23 mouse cellular contexts compared by ENCODE assay signal in the genomic region with DNA sequence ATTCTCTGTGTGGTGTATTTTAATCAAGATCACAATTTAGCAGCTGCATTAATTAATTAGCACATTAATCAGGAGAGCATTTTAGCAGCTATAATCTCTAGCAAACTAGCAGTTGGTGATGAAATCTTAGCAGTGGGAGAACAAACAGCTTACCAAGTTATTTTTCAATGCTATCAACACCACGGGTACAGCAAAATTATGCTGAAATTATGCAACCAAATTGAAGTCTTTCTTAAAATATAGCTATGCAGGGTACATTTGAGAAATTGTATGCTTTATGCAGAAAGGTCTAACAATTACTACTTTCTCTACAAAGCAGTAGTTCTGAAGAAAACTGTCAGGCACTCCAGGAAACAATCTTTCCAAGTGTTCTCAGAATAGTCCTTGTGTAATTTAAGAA.
DNase-seq lines count a peak whose midpoint lies in the region; ATAC-seq and TF ChIP-seq lines count a peak whose summit lies in the region.
"Had no signal": no experiment of that assay in that cellular context is flagged by ENCODE, and none has a peak within 500 bp of the region (broad histone marks: within the 10 kb centered on the region; RNA-seq: fewer than 3 reads in every experiment).

No protein-coding gene starts in this region.

- no peak overlapping the region for H3K27ac ChIP-seq in forebrain, embryonic 16.5 days (ENCODE audit: low read length)
- H3K27ac ChIP-seq in forebrain, embryonic 14.5 days (ENCODE audit: low read depth, low read length): no peak overlapping the region
- H3K27ac ChIP-seq in layer of hippocampus, adult 2 months: peak overlapping the region; percentile 64
- no peak overlapping the region for H3K27ac ChIP-seq in midbrain, postnatal 0 days (ENCODE audit: low read depth, low read length)
- H3K27ac ChIP-seq in midbrain, embryonic 11.5 days (ENCODE audit: low read depth, low read length): no peak overlapping the region
- H3K27ac ChIP-seq: embryonic facial prominence, embryonic 12.5 days; embryonic facial prominence, embryonic 15.5 days; forebrain, embryonic 12.5 days; gastrocnemius, adult 2 months; hindbrain, embryonic 12.5 days; hindbrain, embryonic 15.5 days had no signal

- no peaks in the 10 kb centered on the region for H3K27me3 ChIP-seq in forebrain, embryonic 16.5 days (replicated peaks; ENCODE audit: control insufficient read depth, insufficient read depth, low read length)
- no peaks in the 10 kb centered on the region for H3K27me3 ChIP-seq in forebrain, embryonic 14.5 days (replicated peaks; ENCODE audit: control insufficient read depth, insufficient read depth, low read length)
- no peaks in the 10 kb centered on the region for H3K27me3 ChIP-seq in midbrain, postnatal 0 days (ENCODE audit: insufficient read depth, low read length)
- H3K27me3 ChIP-seq in midbrain, embryonic 11.5 days (ENCODE audit: control insufficient read depth, insufficient read depth, low read length): no peaks in the 10 kb centered on the region
- H3K27me3 ChIP-seq: embryonic facial prominence, embryonic 12.5 days; embryonic facial prominence, embryonic 15.5 days; forebrain, embryonic 12.5 days; hindbrain, embryonic 12.5 days; hindbrain, embryonic 15.5 days had no signal

- H3K4me1 ChIP-seq in forebrain, embryonic 16.5 days (replicated peaks; ENCODE audit: control insufficient read depth, insufficient read depth, low read length): no peaks in the 10 kb centered on the region
- no peaks in the 10 kb centered on the region for H3K4me1 ChIP-seq in forebrain, embryonic 14.5 days (ENCODE audit: control insufficient read depth, insufficient read depth, low read length)
- H3K4me1 ChIP-seq in midbrain, postnatal 0 days (ENCODE audit: insufficient read depth, low read length): no peaks in the 10 kb centered on the region
- no peaks in the 10 kb centered on the region for H3K4me1 ChIP-seq in midbrain, embryonic 11.5 days (ENCODE audit: control insufficient read depth, insufficient read depth, low read length)
- H3K4me1 ChIP-seq: embryonic facial prominence, embryonic 15.5 days; forebrain, embryonic 12.5 days; hindbrain, embryonic 12.5 days; hindbrain, embryonic 15.5 days had no signal

- no peak for DNase-seq in forebrain, embryonic 14.5 days (ENCODE audit: low spot score)
- peak in 1 of 2 experiments; percentile 16 for DNase-seq in layer of hippocampus, adult 2 months (ENCODE audit: low spot score in 2 of 2)
- DNase-seq in layer of hippocampus, postnatal 14 days (ENCODE audit: low spot score in 2 of 2): no peak
- DNase-seq in midbrain, postnatal 0 days (ENCODE audit: low spot score): peak; percentile 3
- no peak for DNase-seq in midbrain, embryonic 11.5 days (ENCODE audit: low spot score, missing footprints)
- DNase-seq in natural killer cell, adult 2 months (ENCODE audit: low spot score in 2 of 2): no peak
- DNase-seq: adrenal gland, adult 8-10 months; adrenal gland, postnatal 25 days; cerebellum, adult 11 months; cerebellum, adult 2 months; cerebellum, adult 9-11 months; cerebellum, postnatal 25 days; gastrocnemius, adult 2 months; gastrocnemius, postnatal 14 days; heart, adult 11 months had no signal

- H3K4me2 ChIP-seq in forebrain, embryonic 16.5 days (ENCODE audit: low read length): no peak overlapping the region
- no peak overlapping the region for H3K4me2 ChIP-seq in forebrain, embryonic 14.5 days (ENCODE audit: low read length)
- no peak overlapping the region for H3K4me2 ChIP-seq in midbrain, postnatal 0 days (ENCODE audit: low read depth, low read length, poor library complexity, severe bottlenecking)
- H3K4me2 ChIP-seq in midbrain, embryonic 11.5 days: no peak overlapping the region
- H3K4me2 ChIP-seq: embryonic facial prominence, embryonic 12.5 days; embryonic facial prominence, embryonic 15.5 days; forebrain, embryonic 12.5 days; heart, embryonic 11.5 days; hindbrain, embryonic 12.5 days; hindbrain, embryonic 15.5 days had no signal

- no peak overlapping the region for H3K9ac ChIP-seq in forebrain, embryonic 16.5 days (replicated peaks; ENCODE audit: low read depth, low read length)
- H3K9ac ChIP-seq in forebrain, embryonic 14.5 days (ENCODE audit: low read length): no peak overlapping the region
- H3K9ac ChIP-seq in midbrain, postnatal 0 days (replicated peaks; ENCODE audit: low read length, poor library complexity, severe bottlenecking): no peak overlapping the region
- no peak overlapping the region for H3K9ac ChIP-seq in midbrain, embryonic 11.5 days (ENCODE audit: low read length)
- H3K9ac ChIP-seq: embryonic facial prominence, embryonic 12.5 days; embryonic facial prominence, embryonic 15.5 days; forebrain, embryonic 12.5 days; hindbrain, embryonic 12.5 days; hindbrain, embryonic 15.5 days had no signal

- no peak for TF ChIP-seq CTCF in layer of hippocampus, adult 2 months (conservative IDR thresholded peaks at IDR 0.05)
- TF ChIP-seq CTCF in midbrain, postnatal 0 days (IDR thresholded peaks at IDR 0.05): no peak

- H3K36me3 ChIP-seq in forebrain, embryonic 16.5 days (ENCODE audit: control insufficient read depth, insufficient read depth): no peaks in the 10 kb centered on the region
- H3K36me3 ChIP-seq in forebrain, embryonic 14.5 days (ENCODE audit: control insufficient read depth, insufficient read depth, low read length): no peaks in the 10 kb centered on the region
- no peaks in the 10 kb centered on the region for H3K36me3 ChIP-seq in midbrain, postnatal 0 days (ENCODE audit: insufficient read depth, low read length)
- H3K36me3 ChIP-seq in midbrain, embryonic 11.5 days (ENCODE audit: control insufficient read depth, insufficient read depth, low read length): no peaks in the 10 kb centered on the region
- H3K36me3 ChIP-seq: embryonic facial prominence, embryonic 12.5 days; embryonic facial prominence, embryonic 15.5 days; forebrain, embryonic 12.5 days; hindbrain, embryonic 12.5 days; hindbrain, embryonic 15.5 days had no signal

- 36% methylated on average over 1 of the region's 1 CpGs for WGBS in forebrain, embryonic 16.5 days
- 51% methylated on average over 1 of the region's 1 CpGs for WGBS in forebrain, embryonic 14.5 days
- 67% methylated on average over 1 of the region's 1 CpGs for WGBS in midbrain, postnatal 0 days
- 84% methylated on average over 1 of the region's 1 CpGs for WGBS in midbrain, embryonic 11.5 days

- H3K4me3 ChIP-seq in forebrain, embryonic 16.5 days (replicated peaks; ENCODE audit: low read length): no peak overlapping the region
- no peak overlapping the region for H3K4me3 ChIP-seq in forebrain, embryonic 14.5 days (ENCODE audit: low read depth, low read length)
- no peak overlapping the region for H3K4me3 ChIP-seq in layer of hippocampus, adult 2 months
- no peak overlapping the region for H3K4me3 ChIP-seq in midbrain, postnatal 0 days (ENCODE audit: low read depth, low read length)
- no peak overlapping the region for H3K4me3 ChIP-seq in midbrain, embryonic 11.5 days (ENCODE audit: low read depth, low read length)
- H3K4me3 ChIP-seq: embryonic facial prominence, embryonic 12.5 days; embryonic facial prominence, embryonic 15.5 days; forebrain, embryonic 12.5 days; gastrocnemius, adult 2 months; hindbrain, embryonic 12.5 days; hindbrain, embryonic 15.5 days had no signal

- H3K9me3 ChIP-seq in forebrain, embryonic 16.5 days (ENCODE audit: control insufficient read depth, low read length): no peaks in the 10 kb centered on the region
- H3K9me3 ChIP-seq in forebrain, embryonic 14.5 days (replicated peaks; ENCODE audit: control insufficient read depth, low read length): no peaks in the 10 kb centered on the region
- H3K9me3 ChIP-seq in midbrain, postnatal 0 days (ENCODE audit: low read length): no peaks in the 10 kb centered on the region
- H3K9me3 ChIP-seq in midbrain, embryonic 11.5 days (ENCODE audit: control insufficient read depth, low read length): no peaks in the 10 kb centered on the region
- H3K9me3 ChIP-seq: embryonic facial prominence, embryonic 12.5 days; embryonic facial prominence, embryonic 15.5 days; forebrain, embryonic 12.5 days; hindbrain, embryonic 12.5 days; hindbrain, embryonic 15.5 days had no signal

- peak; percentile 23; the same call in 1 of the 2 replicates for ATAC-seq in forebrain, embryonic 16.5 days
- no peak for ATAC-seq in forebrain, embryonic 14.5 days
- no peak for ATAC-seq in midbrain, postnatal 0 days (ENCODE audit: low FRiP score)
- no peak for ATAC-seq in midbrain, embryonic 11.5 days (ENCODE audit: low FRiP score)
- ATAC-seq: activated CD4-positive, CD25-positive, alpha-beta regulatory T cell, adult 4 months had no signal
